Mouse (Mus musculus) cerebellum, postnatal 25 days (tissue): ENCODE results near the gene BC048671.

ENCODE experiments used
- DNase-seq, 2 experiments: peaks; one replicate each; pipeline ENCODE4 v3.0.0; 2021; ENCODE audit warnings: mixed read lengths in 2 of 2

Gene BC048671

GRCm38 (mm10) chr6:90300919-90301318 is at the start of gene BC048671:
Gene BC048671 (plus strand): TSS chr6:90301219.
- DNase-seq: no peak

GRCm38 (mm10) chr6:90288265-90288664 is 12.8 kb upstream of the BC048671 start:
- DNase-seq: peak in 1 of 2 experiments; percentile 15

DNA sequence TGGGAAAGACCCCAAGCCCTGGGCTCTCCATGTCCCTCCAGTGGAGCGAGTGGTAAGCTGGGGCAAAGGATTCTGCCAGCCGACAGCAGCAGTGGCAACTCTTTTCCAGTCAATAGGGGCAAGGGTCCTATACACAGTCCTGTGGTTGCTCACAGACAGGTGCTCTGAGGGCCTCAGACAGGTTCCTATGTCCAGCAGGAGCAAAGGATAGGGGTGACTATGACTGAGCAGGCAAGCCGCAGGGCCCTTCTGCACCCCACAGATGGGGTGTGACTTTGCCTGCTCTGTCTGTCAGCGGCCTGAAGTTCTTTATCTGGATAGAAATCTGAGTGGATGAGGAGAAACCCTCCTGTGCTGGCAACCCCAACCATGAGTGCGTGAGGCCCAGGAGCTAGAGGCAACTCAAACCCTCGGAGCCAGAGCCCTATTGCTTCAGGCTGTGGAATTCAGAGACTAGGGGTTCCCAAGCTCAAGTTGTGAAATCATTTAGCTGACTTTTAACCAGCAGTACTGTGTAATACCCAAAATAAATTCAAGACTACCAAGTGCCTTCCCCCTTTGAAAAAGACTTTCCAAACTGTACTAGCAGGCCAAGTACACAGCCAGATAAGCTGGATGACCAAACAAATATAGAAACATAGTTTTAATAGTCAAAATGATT is 5.4 kb downstream of the BC048671 start:
- no peak for DNase-seq

DNA sequence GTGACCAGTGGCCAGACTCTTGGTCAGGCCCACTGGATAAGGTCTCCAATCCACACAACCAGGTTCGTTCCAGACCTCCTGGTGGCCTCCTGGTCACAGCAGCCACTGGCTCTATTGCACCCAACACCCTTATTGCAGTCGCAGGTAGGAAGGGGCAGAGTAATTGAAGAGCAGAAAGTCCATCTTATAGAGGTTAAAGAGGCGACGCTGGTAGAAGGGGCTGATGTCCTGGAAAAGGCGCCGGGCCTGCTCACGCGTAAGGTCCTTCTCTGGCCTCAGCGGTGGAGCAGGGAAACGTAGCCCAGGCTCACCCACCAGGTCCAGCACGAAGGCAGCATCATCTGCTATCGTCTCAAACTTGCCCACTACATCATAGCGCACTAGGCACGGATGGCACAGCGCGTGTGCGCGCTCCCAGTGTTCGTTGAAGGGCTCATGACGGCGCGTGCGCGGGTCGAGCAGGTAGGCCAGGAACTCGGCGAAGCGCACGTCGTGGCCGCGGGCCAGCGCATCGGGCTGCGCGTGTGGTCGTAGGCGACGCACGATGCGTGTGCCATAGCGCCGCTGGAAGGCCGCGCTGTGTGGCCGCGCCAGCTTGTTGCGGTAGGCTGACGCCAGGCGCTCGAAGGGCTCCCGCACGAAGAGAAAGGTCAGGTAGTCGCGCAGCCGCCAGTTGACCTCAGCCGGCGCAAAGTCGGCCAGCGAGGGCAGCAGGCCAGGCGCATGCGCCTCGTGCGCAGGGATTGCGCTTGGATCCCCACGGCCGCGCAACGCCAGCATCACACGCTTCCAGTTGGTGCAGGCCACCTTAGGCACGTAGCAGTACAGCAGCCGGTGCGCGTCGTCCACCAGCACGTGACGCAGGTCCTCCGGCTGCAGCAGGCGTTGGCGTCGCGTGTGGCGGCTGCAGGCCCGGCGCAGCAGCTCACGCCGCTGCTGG is 8.1 kb downstream of the BC048671 start:
- DNase-seq: no peak

DNA sequence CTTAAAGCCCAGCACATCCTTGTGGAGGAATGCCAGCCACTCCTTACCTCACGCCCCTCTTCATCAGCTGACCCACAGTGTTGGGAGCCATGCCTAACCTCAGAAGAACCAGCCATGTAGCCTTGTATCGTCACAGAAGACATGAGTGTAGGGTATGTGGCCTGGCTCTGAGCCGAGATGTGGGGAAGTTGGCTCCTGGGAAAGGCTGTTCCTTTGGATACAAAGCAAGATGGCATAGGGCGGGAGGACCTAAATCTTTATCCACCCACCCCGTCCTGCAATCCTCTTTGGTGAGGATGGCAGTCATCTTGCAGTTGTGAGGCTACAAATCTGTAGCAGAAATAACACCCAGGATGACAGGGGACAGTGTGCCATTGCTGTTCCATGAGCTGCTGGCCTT is 14.9 kb downstream of the BC048671 start:
- DNase-seq: no peak

DNA sequence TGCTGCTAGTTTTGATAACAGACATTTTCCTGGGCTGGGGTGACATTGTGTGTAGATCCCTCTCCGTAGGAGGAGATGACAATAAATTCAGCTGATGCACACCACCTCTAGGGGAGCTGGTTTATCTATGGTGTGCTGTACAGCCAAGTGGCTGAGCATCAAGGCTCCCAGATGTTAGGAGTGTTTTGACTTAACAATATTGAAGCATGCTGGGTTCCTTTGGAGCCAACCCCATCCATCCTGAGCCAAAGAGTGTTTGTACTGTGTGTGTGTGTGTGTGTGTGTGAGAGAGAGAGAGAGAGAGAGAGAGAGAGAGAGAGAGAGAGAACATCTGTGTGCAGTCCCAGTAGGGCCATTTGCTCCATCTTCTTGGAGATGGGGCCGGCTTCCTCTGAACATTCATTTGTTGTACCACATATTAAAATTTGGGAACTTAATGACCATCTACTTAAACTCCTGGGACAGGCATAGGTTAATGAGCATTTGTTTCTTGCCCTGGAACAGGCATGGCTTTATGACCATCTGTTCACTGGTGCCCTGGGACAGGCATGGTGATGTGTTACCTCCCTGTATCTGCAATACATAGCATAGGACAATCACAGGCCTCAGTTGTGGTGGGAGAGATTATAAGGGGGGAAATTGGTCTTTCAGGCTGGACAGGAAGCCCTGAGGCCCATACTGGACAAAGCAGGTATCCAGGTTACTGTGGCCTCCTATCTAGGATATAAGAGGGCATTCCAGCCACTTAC is 16.7 kb downstream of the BC048671 start:
- no peak for DNase-seq

GRCm38 (mm10) chr6:90319019-90319418 is 18.0 kb downstream of the BC048671 start:
- no peak for DNase-seq

DNA sequence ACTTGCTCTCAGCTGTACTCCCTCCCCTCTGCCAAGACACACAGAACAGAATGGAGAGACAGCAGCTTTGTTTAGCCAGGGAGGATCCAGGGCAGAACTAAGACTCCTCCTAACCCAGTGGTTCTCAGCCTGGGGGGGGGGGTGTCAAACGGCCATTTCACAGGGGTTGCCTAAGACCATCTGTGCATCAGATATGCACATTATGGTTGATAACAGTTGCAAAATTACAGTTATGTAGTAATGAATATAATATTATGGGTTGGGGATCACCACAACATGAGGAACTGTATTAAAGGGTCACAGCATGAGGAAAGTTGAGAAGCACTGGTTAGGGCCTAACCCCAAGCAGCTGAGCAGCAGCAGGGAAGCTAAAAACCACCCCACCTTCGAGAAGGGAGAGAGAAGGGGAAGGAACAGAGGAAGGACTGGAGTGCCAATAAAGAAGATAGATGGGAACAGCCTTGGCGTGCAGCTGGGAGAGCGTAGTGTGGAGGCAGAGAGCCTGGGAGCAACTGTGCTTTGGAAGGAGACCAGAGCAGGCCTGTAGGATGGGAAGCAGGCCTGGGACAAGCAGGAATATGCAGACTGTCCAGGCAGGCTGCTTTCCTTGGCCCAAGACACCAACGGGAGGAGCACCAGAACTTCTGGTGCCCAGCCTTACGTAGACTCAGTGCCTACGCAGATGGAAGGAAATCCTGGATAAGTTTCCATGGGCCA is 18.6 kb downstream of the BC048671 start:
- DNase-seq: no peak

GRCm38 (mm10) chr6:90320429-90320828 is 19.4 kb downstream of the BC048671 start:
- no peak for DNase-seq

GRCm38 (mm10) chr6:90321811-90322210 is 20.8 kb downstream of the BC048671 start:
- DNase-seq: no peak

GRCm38 (mm10) chr6:90324026-90324425 is 23.0 kb downstream of the BC048671 start:
- DNase-seq: no peak

DNA sequence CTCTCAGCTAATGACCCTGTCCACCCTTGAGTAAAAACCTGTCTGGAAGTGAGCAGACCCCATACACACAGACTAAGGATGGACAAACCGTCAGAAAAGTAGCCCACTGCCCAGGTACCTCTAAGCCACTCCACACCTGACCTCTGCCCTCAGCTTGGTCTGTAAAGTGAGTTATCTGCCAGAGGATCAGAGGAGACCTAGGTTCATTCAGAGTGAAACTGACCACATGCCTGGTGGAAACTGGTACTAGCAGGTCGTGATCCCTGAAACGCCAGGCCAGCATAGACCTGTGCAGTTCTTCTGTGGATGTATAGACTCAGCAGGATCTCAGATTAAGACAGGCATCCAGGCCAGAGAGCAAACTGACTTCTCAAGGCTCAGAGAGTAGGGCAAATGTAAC is 23.4 kb downstream of the BC048671 start:
- no peak for DNase-seq

- peak; percentile 18 to 27 for DNase-seq
These were observed 24.0 kb downstream of the BC048671 start, which contains the start of gene Chst13 for GRCm38 (mm10) chr6:90324991-90325390. Gene Chst13 (minus strand): TSS chr6:90325185.

- DNase-seq: peak; percentile 42 to 58
These were observed 26.7 kb downstream of the BC048671 start for GRCm38 (mm10) chr6:90327670-90328069.

DNA sequence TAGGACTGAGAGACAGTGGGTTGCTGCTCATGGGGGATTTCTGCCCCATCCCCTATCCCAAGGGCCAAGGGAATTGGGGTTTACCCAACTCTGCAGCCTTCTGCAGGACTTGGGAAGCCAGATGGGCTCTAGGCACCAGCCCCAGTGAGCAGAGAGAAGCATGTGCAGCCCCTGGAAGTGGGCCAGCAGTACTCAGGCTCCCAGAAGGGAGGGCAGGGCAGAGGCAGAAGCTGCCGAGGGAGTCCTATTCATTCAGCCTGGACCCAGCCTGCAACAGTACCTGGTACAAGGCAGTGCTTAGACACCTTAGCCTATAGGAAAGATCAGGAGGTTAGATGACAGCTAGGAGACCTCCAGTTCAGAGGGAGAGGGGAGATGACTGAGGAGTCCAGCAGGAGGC is 28.9 kb downstream of the BC048671 start:
- peak; percentile 77 to 88 for DNase-seq

DNA sequence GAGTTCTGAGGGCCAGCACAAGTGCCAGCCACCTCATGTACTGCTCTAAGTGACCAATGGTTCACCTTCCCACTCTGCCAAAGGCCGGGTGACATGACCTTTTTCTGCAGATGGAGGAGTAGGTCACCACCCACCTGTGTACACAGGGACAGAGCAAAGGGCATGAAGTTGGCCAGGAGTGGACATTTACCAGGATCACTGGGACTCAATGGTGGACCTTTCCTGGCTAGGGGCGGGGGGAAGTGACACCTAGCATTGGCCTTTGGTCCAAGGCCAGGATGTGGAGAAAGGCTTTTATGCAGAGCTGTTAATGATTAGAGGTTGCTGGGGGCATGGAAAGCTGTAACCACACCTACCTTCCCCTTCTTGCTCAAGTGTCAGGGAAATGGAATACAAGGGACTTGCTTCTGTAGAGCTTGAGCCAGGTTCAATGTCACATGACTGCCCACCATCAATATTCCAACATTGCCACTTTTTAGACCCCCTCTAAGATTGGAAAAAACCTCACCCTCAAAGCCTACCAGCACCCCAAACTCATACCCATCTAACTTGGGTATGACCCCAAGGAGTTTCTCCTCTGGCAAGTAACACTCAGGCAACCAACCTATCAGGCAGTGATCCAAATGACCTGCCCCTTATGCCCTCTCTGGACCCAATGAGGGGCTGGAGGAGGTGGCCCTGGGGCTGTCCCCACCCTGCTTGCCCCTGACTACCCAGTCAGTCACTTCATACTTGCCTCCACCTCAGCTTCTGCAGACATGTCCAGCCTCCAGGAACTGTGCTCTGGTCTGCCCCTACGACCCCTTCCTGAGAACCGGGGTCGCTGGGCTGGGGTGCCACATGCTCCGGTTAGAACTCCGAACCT is 31.8 kb downstream of the BC048671 start, which contains the start of gene Uroc1:
TSS of gene Uroc1 (plus strand) at position 724 of the 865 bp plus-strand sequence.
- DNase-seq: no peak

- DNase-seq: no peak
These were observed 33.2 kb downstream of the BC048671 start for GRCm38 (mm10) chr6:90334244-90334643.

- peak; percentile 45 to 55 for DNase-seq
These were observed 41.3 kb downstream of the BC048671 start for GRCm38 (mm10) chr6:90342343-90342742.

GRCm38 (mm10) chr6:90347183-90347582 is 46.2 kb downstream of the BC048671 start:
- DNase-seq: no peak

DNA sequence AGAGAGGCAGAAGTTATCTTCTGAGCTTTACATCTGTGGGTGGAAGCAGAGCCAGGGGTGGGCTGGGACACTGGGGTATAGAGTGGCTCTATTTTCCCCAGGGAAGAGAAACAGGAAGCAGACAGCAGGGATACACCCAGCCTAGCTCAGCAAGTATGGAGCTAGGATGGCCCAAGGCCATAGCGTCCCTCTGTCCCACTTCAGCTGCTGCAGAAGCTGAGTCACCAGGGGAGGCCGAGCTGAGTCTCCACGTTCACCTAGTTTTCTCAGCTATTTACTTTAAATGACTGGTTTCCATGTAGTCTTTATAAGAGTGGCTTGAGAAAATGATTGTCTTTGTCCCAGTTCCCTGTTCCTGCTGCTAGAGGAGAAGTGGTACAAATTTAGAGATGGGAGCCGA is 47.5 kb downstream of the BC048671 start:
- no peak for DNase-seq

DNA sequence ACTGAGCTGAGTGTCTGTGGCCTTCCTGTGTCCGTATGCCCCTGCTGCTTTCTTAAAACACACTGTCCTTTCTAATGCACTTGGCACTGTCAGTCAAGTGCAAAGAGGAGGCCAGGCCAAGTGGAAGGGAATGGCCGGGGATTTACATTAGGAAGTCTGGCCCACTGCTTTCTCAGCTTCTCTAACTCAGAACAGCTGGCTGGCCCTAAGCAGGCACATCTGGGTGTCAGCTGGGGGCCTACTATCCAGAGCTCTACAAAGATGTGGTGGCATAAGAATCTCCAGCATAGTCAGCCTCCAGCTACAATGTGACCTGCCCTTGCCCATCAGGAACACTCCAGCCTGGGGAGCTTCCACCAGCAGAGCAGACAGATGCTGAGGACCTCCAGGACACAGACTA is 49.0 kb downstream of the BC048671 start:
- no peak for DNase-seq
